ENCODE assay signal across 7 mouse cellular contexts in the genomic region with DNA sequence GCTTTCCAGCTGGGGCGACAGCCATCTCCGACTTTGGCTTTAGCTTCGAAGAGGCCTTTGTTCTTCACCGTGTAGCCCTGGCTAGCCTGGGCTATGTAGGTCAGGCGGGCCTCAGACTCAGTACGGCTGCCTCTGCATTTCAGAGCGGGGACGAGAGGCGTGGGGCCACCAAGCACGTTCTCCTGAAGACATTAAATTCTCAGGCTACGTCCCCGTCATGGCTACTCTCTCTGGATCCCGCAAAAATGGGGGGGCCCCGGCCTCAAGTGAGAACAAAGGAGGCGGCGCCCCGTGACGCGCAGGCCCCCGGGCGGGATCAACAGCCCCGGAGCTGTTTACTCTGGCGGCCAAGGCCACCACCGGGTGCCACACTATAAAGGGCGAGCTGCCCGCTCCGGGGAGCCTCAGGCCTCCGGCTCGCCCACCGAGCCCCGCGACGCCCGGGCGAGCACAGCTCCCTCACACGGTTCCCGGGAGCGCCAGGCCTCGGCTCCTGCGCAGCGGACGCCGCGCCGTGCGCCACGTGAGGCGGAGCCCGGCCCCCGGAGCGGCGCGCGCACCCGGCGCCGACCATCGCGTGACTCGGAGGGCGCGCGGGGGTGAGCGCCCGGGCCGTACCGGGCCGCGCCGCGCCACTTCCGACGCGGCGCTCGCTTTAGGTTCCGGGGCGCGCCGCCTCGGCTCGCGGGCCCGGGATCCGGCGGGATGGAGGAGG. TPM values are rescaled to one million over a fixed set of nuclear protein-coding genes. Genes with fewer than 3 reads are reported as not detected.
DNase-seq lines count a peak whose midpoint lies in the region; ATAC-seq lines count a peak whose summit lies in the region.

A gene (plus strand): TSS at position 599 of the 715 bp plus-strand sequence.

- H3K27me3 ChIP-seq in limb, embryonic 10.5 days (ENCODE audit: low read depth, poor library complexity, severe bottlenecking): no peaks in the 10 kb centered on the region
- H3K27me3 ChIP-seq in midbrain, embryonic 12.5 days: no peaks in the 10 kb centered on the region

- peak; percentile 89 for DNase-seq in adrenal gland, postnatal 10 days
- DNase-seq in embryo, embryonic 11.5 days (ENCODE audit: low read depth, low spot score): peak; percentile 79
- peak; percentile 86 for DNase-seq in kidney, adult 11 months
- DNase-seq in limb, embryonic 10.5 days (ENCODE audit: low spot score): peak; percentile 87
- DNase-seq in skeletal muscle tissue, adult 2 months (ENCODE audit: low read depth, low spot score): peak; percentile 79

- peak within 1 kb of the TSS; percentile 100 for H3K4me3 ChIP-seq in limb, embryonic 10.5 days
- peak within 1 kb of the TSS; percentile 84 for H3K4me3 ChIP-seq in midbrain, embryonic 12.5 days

- no peaks in the 10 kb centered on the region for H3K9me3 ChIP-seq in limb, embryonic 10.5 days (replicated peaks)
- H3K9me3 ChIP-seq in midbrain, embryonic 12.5 days: no peaks in the 10 kb centered on the region

- 3% methylated on average over 85 of the region's 86 CpGs for WGBS in limb, embryonic 10.5 days
- WGBS in midbrain, embryonic 12.5 days: under 1% methylated on average over 83 of the region's 86 CpGs

- peak; percentile 66 for ATAC-seq in granulocyte monocyte progenitor cell, adult 5-6 weeks (replicated peaks; ENCODE audit: poor library complexity, severe bottlenecking)
- ATAC-seq in midbrain, embryonic 12.5 days (ENCODE audit: low FRiP score, low read depth): peak; percentile 93

- H3K4me2 ChIP-seq in midbrain, embryonic 12.5 days (replicated peaks): peak within 1 kb of the TSS; percentile 69

- H3K27ac ChIP-seq in limb, embryonic 10.5 days: peak within 1 kb of the TSS; percentile 99
- H3K27ac ChIP-seq in midbrain, embryonic 12.5 days (replicated peaks): peak within 1 kb of the TSS; percentile 100

- peaks cover 24% of the 10 kb centered on the region for H3K36me3 ChIP-seq in limb, embryonic 10.5 days
- peaks cover 7% of the 10 kb centered on the region for H3K36me3 ChIP-seq in midbrain, embryonic 12.5 days

- peak within 1 kb of the TSS; percentile 95 for H3K9ac ChIP-seq in midbrain, embryonic 12.5 days (replicated peaks)

- H3K4me1 ChIP-seq in limb, embryonic 10.5 days: peaks cover 22% of the 10 kb centered on the region
- H3K4me1 ChIP-seq in midbrain, embryonic 12.5 days: peaks cover 19% of the 10 kb centered on the region

RNA-seq across cellular contexts. Expression of the gene that starts here (rescaled TPM):
- total RNA-seq in adrenal gland, postnatal 10 days (2021): 100 to 1,000 TPM; 160 to 216 TPM
- 59.3 and 60.5 TPM in 2 replicates for total RNA-seq in granulocyte monocyte progenitor cell, adult 5-6 weeks (2014; fragmentation: Nextera tagmentation)
- 55.8 TPM in 2 replicates for total RNA-seq in granulocyte monocyte progenitor cell, adult 5-6 weeks (2017)
- polyA plus RNA-seq in limb, embryonic 10.5 days (2016; fragmentation: Nextera tagmentation; extraction: Ambion mirVana): 66.3 and 67.8 TPM in 2 replicates
- 53.8 and 59.2 TPM in 2 replicates for polyA plus RNA-seq in midbrain, embryonic 12.5 days (2016; fragmentation: Nextera tagmentation; extraction: Ambion mirVana)

Comparison
In these comparisons a context has a peak if more than half of its experiments do, and no peak if none do; other contexts are left out.
1. Peak in every context shown above with its lines: DNase-seq, ATAC-seq, H3K4me3 ChIP-seq and H3K27ac ChIP-seq.